Mouse (Mus musculus): Measurements from ENCODE around the gene Dis3l2. TPM values are rescaled to one million over a fixed set of nuclear protein-coding genes. Genes with fewer than 3 reads are reported as not detected.
A peak's percentile ranks its signal among the peaks of the same experiment; 100 is the strongest.

The Dis3l2 gene
- 38.3 and 39.9 TPM in 2 replicates for polyA plus RNA-seq (2015; fragmentation: Nextera tagmentation; extraction: Ambion mirVana)

- peak within 1 kb of the TSS; percentile 63 for H3K4me2 ChIP-seq
- WGBS: 2% methylated on average over 52 of the region's 54 CpGs
- no peaks in the 10 kb centered on the region for H3K27me3 ChIP-seq
- H3K9me3 ChIP-seq: no peaks in the 10 kb centered on the region
- peak; percentile 97 for ATAC-seq (ENCODE audit: low FRiP score)
- H3K36me3 ChIP-seq: no peaks in the 10 kb centered on the region
- peak within 1 kb of the TSS; percentile 91 for H3K9ac ChIP-seq
- peak within 1 kb of the TSS; percentile 90 for H3K4me3 ChIP-seq
- peak within 1 kb of the TSS; percentile 93 for H3K27ac ChIP-seq
- H3K4me1 ChIP-seq (replicated peaks): peaks cover 30% of the 10 kb centered on the region
Observed at GRCm38 (mm10) chr1:86703300-86703964, at the start of gene Dis3l2. Dis3l2 (plus strand) TSS chr1:86703808.

DNA sequence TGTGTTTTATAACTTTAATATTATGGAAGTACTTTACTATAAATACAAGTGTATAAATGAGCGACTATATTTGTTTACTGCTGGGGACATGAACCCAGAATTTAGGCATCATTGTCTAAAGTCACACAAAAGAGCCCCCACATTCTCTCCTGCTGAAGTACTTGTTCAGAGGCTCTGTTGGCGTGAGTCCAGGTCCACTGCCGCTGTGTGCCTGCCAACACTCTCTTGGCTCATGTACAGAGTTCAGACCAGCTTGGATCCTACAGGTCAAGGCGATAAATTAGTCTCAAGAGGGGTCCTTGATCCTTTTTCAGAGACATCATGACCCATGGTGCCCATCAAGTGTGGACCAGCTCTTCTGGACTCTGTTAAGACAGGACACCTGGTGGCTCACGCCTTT is 46.5 kb upstream of the Dis3l2 start:
- no peak overlapping the region for H3K4me3 ChIP-seq
- H3K4me2 ChIP-seq: no peak overlapping the region
- no peaks in the 10 kb centered on the region for H3K27me3 ChIP-seq
- 85% methylated on average over 5 of the region's 5 CpGs for WGBS
- ATAC-seq (ENCODE audit: low FRiP score): no peak
- no peak overlapping the region for H3K27ac ChIP-seq
- H3K4me1 ChIP-seq (replicated peaks): no peaks in the 10 kb centered on the region
- no peaks in the 10 kb centered on the region for H3K9me3 ChIP-seq
- H3K9ac ChIP-seq: no peak overlapping the region
- H3K36me3 ChIP-seq: no peaks in the 10 kb centered on the region

DNA sequence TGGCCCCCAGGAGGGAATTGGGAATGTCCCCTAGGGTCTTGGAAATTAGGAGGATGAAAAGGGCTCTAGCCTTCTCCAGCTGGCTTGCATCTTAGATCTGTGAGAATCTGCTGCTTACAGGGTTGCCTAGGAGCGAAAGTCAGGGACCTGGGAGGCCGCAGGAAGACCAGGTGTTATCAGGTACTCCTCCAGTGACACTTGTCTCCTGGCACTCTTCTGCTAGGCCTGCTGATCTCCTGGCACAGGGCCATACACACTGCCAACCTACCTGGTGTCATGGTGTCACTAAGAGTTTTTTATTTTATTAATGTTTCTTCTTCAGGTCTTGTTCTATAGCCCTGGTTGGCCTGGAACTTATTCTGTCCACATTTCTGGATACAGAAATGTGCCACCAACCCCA is 38.5 kb upstream of the Dis3l2 start:
- no peak overlapping the region for H3K4me2 ChIP-seq
- no peak overlapping the region for H3K27ac ChIP-seq
- no peak overlapping the region for H3K9ac ChIP-seq
- no peaks in the 10 kb centered on the region for H3K36me3 ChIP-seq
- no peak for ATAC-seq (ENCODE audit: low FRiP score)
- H3K27me3 ChIP-seq: peaks cover 9% of the 10 kb centered on the region
- no peaks in the 10 kb centered on the region for H3K9me3 ChIP-seq
- H3K4me3 ChIP-seq: no peak overlapping the region
- WGBS: 88% methylated on average over 2 of the region's 2 CpGs
- H3K4me1 ChIP-seq (replicated peaks): peaks cover 22% of the 10 kb centered on the region

GRCm38 (mm10) chr1:86669552-86670273 is 33.9 kb upstream of the Dis3l2 start:
- Histone ChIP-seq H3K36me3 (no peaks in the 10 kb centered on the region), H3K9me3 (no peaks in the 10 kb centered on the region), H3K4me1 (replicated peaks) (peaks cover 29% of the 10 kb centered on the region), H3K4me3 (peak overlapping the region; percentile 63), H3K4me2 (peak overlapping the region; percentile 92), H3K9ac (peak overlapping the region; percentile 82), H3K27ac (peak overlapping the region; percentile 62), H3K27me3 (peaks cover 31% of the 10 kb centered on the region)
- 1% methylated on average over 44 of the region's 44 CpGs for WGBS
- ATAC-seq (ENCODE audit: low FRiP score): peak; percentile 66

- ATAC-seq (ENCODE audit: low FRiP score): peak; percentile 94
Observed at GRCm38 (mm10) chr1:86670279-86671038, 33.1 kb upstream of the Dis3l2 start, which contains the start of gene Nppc. Nppc (minus strand) TSS chr1:86670571.

DNA sequence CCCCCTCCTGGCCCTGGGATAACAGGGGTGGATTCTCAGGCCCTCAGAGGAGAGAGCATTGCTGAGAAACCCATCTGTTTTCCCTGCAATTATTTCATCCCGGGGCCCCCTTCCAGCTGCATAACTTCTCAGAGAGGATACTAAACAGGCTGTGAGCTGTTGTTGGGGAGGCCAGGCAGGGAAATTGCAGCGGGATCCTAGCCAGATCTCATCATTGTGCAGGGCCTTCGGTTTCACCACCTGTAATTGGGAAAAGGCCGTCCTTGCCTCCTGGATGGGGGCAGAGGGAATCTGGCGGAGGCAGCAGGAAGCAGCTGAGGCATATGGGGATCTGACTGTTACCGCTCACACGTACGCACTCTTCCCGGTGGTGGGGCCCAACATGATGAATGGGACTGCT is 29.2 kb upstream of the Dis3l2 start:
- no peaks in the 10 kb centered on the region for H3K9me3 ChIP-seq
- ATAC-seq (ENCODE audit: low FRiP score): no peak
- peaks cover 18% of the 10 kb centered on the region for H3K4me1 ChIP-seq (replicated peaks)
- no peak overlapping the region for H3K4me3 ChIP-seq
- no peak overlapping the region for H3K4me2 ChIP-seq
- H3K27me3 ChIP-seq: peaks cover 22% of the 10 kb centered on the region
- 60% methylated on average over 9 of the region's 9 CpGs for WGBS
- no peaks in the 10 kb centered on the region for H3K36me3 ChIP-seq
- peak overlapping the region; percentile 9; the same call in 1 of the 2 replicates for H3K27ac ChIP-seq
- H3K9ac ChIP-seq: no peak overlapping the region

More at GRCm38 (mm10) chr1:86670279-86671038, 33.1 kb upstream of the Dis3l2 start, which contains the start of gene Nppc:
- peaks cover 31% of the 10 kb centered on the region for H3K27me3 ChIP-seq
- H3K4me1 ChIP-seq (replicated peaks): peaks cover 34% of the 10 kb centered on the region
- no peaks in the 10 kb centered on the region for H3K9me3 ChIP-seq
- peak within 1 kb of the TSS; percentile 82 for H3K9ac ChIP-seq
- H3K36me3 ChIP-seq: no peaks in the 10 kb centered on the region
- H3K4me2 ChIP-seq: peak within 1 kb of the TSS; percentile 92
- peak within 1 kb of the TSS; percentile 62 for H3K27ac ChIP-seq
- peak within 1 kb of the TSS; percentile 63 for H3K4me3 ChIP-seq
- WGBS: 4% methylated on average over 56 of the region's 59 CpGs

GRCm38 (mm10) chr1:86675126-86675525 is 28.5 kb upstream of the Dis3l2 start:
- no peaks in the 10 kb centered on the region for H3K9me3 ChIP-seq
- H3K36me3 ChIP-seq: no peaks in the 10 kb centered on the region
- H3K27me3 ChIP-seq: peaks cover 22% of the 10 kb centered on the region
- ATAC-seq (ENCODE audit: low FRiP score): no peak
- H3K4me1 ChIP-seq (replicated peaks): peaks cover 12% of the 10 kb centered on the region
- H3K27ac ChIP-seq: no peak overlapping the region
- no peak overlapping the region for H3K9ac ChIP-seq
- no peak overlapping the region for H3K4me2 ChIP-seq
- no peak overlapping the region for H3K4me3 ChIP-seq
- 82% methylated on average over 12 of the region's 12 CpGs for WGBS

DNA sequence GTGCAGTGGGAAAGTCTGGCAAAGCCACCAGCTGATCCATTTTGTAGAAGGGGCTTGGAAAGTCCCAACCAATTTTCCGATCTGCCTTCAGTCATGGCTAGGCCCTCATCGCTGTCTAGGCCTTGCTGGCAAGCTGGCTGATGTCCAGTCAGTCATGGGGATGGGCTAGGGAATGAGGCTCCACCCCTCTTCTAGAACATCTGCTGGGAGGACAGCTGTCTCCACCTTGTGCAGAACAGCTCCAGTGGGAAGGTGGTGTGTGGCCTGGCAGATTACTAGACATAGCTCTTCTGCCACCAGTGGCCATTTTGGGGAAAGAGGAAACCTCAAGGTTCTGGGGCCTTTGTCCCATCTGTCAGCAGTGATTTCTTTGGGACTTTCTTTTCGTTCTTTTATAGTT is 26.0 kb upstream of the Dis3l2 start:
- ATAC-seq (ENCODE audit: low FRiP score): no peak
- Histone ChIP-seq H3K4me3 (no peak overlapping the region), H3K27ac (no peak overlapping the region), H3K4me2 (no peak overlapping the region), H3K9me3 (no peaks in the 10 kb centered on the region), H3K36me3 (no peaks in the 10 kb centered on the region), H3K9ac (no peak overlapping the region), H3K4me1 (replicated peaks) (peaks cover 8% of the 10 kb centered on the region; the same call in 1 of the 2 replicates), H3K27me3 (peaks cover 2% of the 10 kb centered on the region; the same call in 1 of the 2 replicates)
- WGBS: 86% methylated on average over 3 of the region's 3 CpGs

GRCm38 (mm10) chr1:86678667-86679066 is 24.9 kb upstream of the Dis3l2 start:
- 91% methylated on average over 10 of the region's 10 CpGs for WGBS
- no peak overlapping the region for H3K4me2 ChIP-seq
- no peak overlapping the region for H3K27ac ChIP-seq
- no peaks in the 10 kb centered on the region for H3K9me3 ChIP-seq
- no peak for ATAC-seq (ENCODE audit: low FRiP score)
- H3K4me1 ChIP-seq (replicated peaks): peaks cover 8% of the 10 kb centered on the region; the same call in 1 of the 2 replicates
- H3K4me3 ChIP-seq: no peak overlapping the region
- no peaks in the 10 kb centered on the region for H3K36me3 ChIP-seq
- no peaks in the 10 kb centered on the region; the same call in 1 of the 2 replicates for H3K27me3 ChIP-seq
- H3K9ac ChIP-seq: no peak overlapping the region

DNA sequence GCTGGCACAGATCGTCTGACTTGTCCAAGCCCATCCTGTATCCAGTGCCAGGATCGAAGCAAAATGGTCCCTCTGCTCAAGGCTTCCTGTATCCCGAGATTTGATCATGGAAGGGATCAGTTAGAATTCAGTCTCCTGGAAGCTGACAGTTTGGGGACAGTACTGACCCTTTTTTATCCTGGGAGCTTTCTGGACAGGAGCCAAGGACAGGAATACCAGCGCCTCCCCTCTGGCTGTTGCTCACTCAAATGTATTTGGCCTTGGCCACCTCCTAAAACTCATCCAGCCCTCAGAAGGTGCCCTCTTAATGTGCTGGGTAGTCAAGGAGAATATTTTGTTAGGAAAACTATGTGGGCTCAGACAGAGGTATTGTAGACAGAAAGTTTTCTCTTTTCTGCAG is 16.4 kb upstream of the Dis3l2 start:
- no peaks in the 10 kb centered on the region for H3K9me3 ChIP-seq
- ATAC-seq (ENCODE audit: low FRiP score): no peak
- H3K4me3 ChIP-seq: no peak overlapping the region
- WGBS: 93% methylated on average over 4 of the region's 4 CpGs
- H3K27ac ChIP-seq: no peak overlapping the region
- no peak overlapping the region for H3K9ac ChIP-seq
- H3K36me3 ChIP-seq: no peaks in the 10 kb centered on the region
- no peak overlapping the region for H3K4me2 ChIP-seq
- no peaks in the 10 kb centered on the region for H3K4me1 ChIP-seq (replicated peaks)
- H3K27me3 ChIP-seq: no peaks in the 10 kb centered on the region

GRCm38 (mm10) chr1:86691027-86691426 is 12.6 kb upstream of the Dis3l2 start:
- Histone ChIP-seq H3K4me2 (no peak overlapping the region), H3K4me3 (no peak overlapping the region), H3K9me3 (no peaks in the 10 kb centered on the region), H3K9ac (no peak overlapping the region), H3K36me3 (no peaks in the 10 kb centered on the region), H3K27me3 (no peaks in the 10 kb centered on the region), H3K4me1 (replicated peaks) (no peaks in the 10 kb centered on the region), H3K27ac (no peak overlapping the region)
- WGBS: 79% methylated on average over 5 of the region's 5 CpGs
- no peak for ATAC-seq (ENCODE audit: low FRiP score)

DNA sequence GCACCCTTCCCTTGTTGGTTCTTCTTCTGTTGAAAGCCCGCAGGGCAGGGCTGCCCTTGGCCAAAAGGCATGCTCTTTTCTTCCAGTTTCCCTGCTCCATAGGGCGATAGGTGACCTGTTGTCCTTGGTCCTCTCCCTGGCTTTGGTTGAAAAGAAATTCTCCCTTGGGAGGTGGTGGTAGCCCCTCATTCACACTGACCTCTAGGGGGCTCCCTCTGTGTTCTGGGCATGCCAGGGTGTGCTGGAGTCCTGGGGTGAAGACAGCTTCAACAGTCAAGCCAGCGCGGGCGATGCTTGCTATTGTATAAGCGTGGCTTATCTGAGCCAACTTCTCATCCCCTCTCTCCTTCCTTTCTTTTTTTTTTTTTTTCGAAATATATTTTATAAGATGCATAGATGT is 6.7 kb upstream of the Dis3l2 start:
- WGBS: 47% methylated on average over 7 of the region's 7 CpGs

More for the DNA sequence above, 6.7 kb upstream of the Dis3l2 start:
- H3K9me3 ChIP-seq: no peaks in the 10 kb centered on the region
- no peak for ATAC-seq (ENCODE audit: low FRiP score)
- no peaks in the 10 kb centered on the region for H3K27me3 ChIP-seq
- H3K4me1 ChIP-seq (replicated peaks): no peaks in the 10 kb centered on the region
- H3K4me2 ChIP-seq: no peak overlapping the region
- no peak overlapping the region for H3K4me3 ChIP-seq
- no peak overlapping the region for H3K9ac ChIP-seq
- no peak overlapping the region for H3K27ac ChIP-seq
- H3K36me3 ChIP-seq: no peaks in the 10 kb centered on the region

All from hindbrain, embryonic 13.5 days (tissue).